Mouse (Mus musculus): ENCODE measurements around the gene Jarid2.

GRCm38 (mm10) chr13:44811601-44812000, 82.3 kb downstream of the Jarid2 start:
- TF ChIP-seq MAFK (IDR thresholded peaks at IDR 0.05; ENCODE audit: insufficient read depth, low read depth, low read length) (no peak), CHD2 (IDR thresholded peaks at IDR 0.05; ENCODE audit: low read depth, low read length) (no peak), ZNF384 (IDR thresholded peaks at IDR 0.05; ENCODE audit: low read depth, low read length) (no peak), ZC3H11A (IDR thresholded peaks at IDR 0.05; ENCODE audit: borderline replicate concordance, low read depth, low read length) (no peak)

Measured in ES-E14 (cell line).